Mouse (Mus musculus) kidney, adult 2 months (tissue): Measurements from ENCODE around the gene Ssr2. TPM values are rescaled to one million over a fixed set of nuclear protein-coding genes. Genes with fewer than 3 reads are reported as not detected.

Experiments used
- DNase-seq: peaks from one replicate; pipeline ENCODE4 v3.0.0; 2021
- H3K27ac ChIP-seq: fragments of 200-500 bp; 2 replicates; pipeline ENCODE4 v1.5.1; 2012; ENCODE audit warnings: low read depth, low read length, control low read depth, inconsistent platforms; ENCODE audit not compliant: insufficient read depth
- H3K27me3 ChIP-seq: fragments of 200-500 bp; replicated peaks from 2 replicates; pipeline ENCODE4 v1.6.1; 2012; ENCODE audit warnings: mild to moderate bottlenecking, moderate library complexity, low read length, inconsistent platforms; ENCODE audit not compliant: control insufficient read depth, insufficient read depth
- H3K36me3 ChIP-seq: fragments of 200-500 bp; 2 replicates; pipeline ENCODE4 v1.6.1; 2012; ENCODE audit warnings: mild to moderate bottlenecking, moderate library complexity, low read length, inconsistent platforms; ENCODE audit not compliant: control insufficient read depth, insufficient read depth
- H3K4me1 ChIP-seq: fragments of 200-500 bp; 2 replicates; pipeline ENCODE4 v1.6.1; 2011; ENCODE audit warnings: low read length; ENCODE audit not compliant: control insufficient read depth, insufficient read depth
- H3K4me3 ChIP-seq: fragments of 200-500 bp; 2 replicates; pipeline ENCODE4 v1.5.1; 2011; ENCODE audit warnings: mild to moderate bottlenecking, low read depth, low read length, control low read depth; ENCODE audit not compliant: insufficient read depth
- CTCF ChIP-seq: fragments of 200-500 bp; conservative IDR thresholded peaks from 2 replicates; pipeline ENCODE4 v1.5.1; 2011; ENCODE audit warnings: low read depth, mild to moderate bottlenecking, control low read depth, low read length, moderate library complexity, mixed read lengths; ENCODE audit not compliant: insufficient read depth, insufficient read length
- WGBS: fragments of 180-500 bp; shearing (Covaris S2); methylation state at CpG from one replicate; pipeline ENCODE4 v1.1.7; 2018; 5-methylcytosine and 5-hydroxymethylcytosine counted together
- polyA plus RNA-seq: library from polyadenylated mRNA; depleted of rRNA; stranded (reverse); fragments of >200 nt; gene quantifications from 2 replicates; pipeline ENCODE4 v1.2.3, GENCODE M21; 2012; rRNA removed

Gene Ssr2
- polyA plus RNA-seq, 1 experiment, result 180 TPM

GRCm38 (mm10) chr3:88637134-88637533, 61.5 kb downstream of the Ssr2 start:
- Histone ChIP-seq H3K4me3 (no peak overlapping the region), H3K27ac (no peak overlapping the region), H3K4me1 (0 out of 2 replicates have a peak, but pooled peaks cover 3% of the 10 kb centered on the region), H3K36me3 (peaks cover 21% of the 10 kb centered on the region), H3K27me3 (no peaks in the 10 kb centered on the region)
- no peak for TF ChIP-seq CTCF
- no peak for DNase-seq
- WGBS, result 95% methylated on average over 5 of the region's 5 CpGs

Other genes with a start within 250 kb of the Ssr2 start
- gene Tmem79, start 239.7 kb upstream of the Ssr2 start, polyA plus RNA-seq, result 14.1 and 15.2 TPM in 2 replicates
- 47.8 and 54.6 TPM in 2 replicates for gene Smg5, start 239.6 kb upstream of the Ssr2 start, polyA plus RNA-seq
- gene Paqr6, start 211.3 kb upstream of the Ssr2 start, polyA plus RNA-seq, result 3.6 and 5.9 TPM in 2 replicates
- 3.2 and 3.5 TPM in 2 replicates for gene Bglap3, start 203.1 kb upstream of the Ssr2 start, polyA plus RNA-seq
- not detected in 2 replicates for gene Bglap2, start 197.2 kb upstream of the Ssr2 start, polyA plus RNA-seq
- 0.61 TPM in 1 of 2 replicates, not detected in the other for gene Bglap, start 191.4 kb upstream of the Ssr2 start, polyA plus RNA-seq
- gene Pmf1, start 165.5 kb upstream of the Ssr2 start, polyA plus RNA-seq, result 33.9 and 34.4 TPM in 2 replicates
- gene Slc25a44, start 150.7 kb upstream of the Ssr2 start, polyA plus RNA-seq, result 38.3 and 42.7 TPM in 2 replicates
- 176 and 197 TPM in 2 replicates for gene Sema4a, start 114.7 kb upstream of the Ssr2 start, polyA plus RNA-seq
- 55.2 and 73.2 TPM in 2 replicates for gene Lmna, start 65.9 kb upstream of the Ssr2 start, polyA plus RNA-seq
- 0.61 and 0.63 TPM in 2 replicates for gene Mex3a, start 43.5 kb upstream of the Ssr2 start, polyA plus RNA-seq
- 50.1 and 50.9 TPM in 2 replicates for gene Rab25, start 27.6 kb upstream of the Ssr2 start, polyA plus RNA-seq
- gene Lamtor2, start 22.8 kb upstream of the Ssr2 start, polyA plus RNA-seq, result 247 and 277 TPM in 2 replicates
- 59.9 and 63.5 TPM in 2 replicates for gene Ubqln4, start 22.1 kb upstream of the Ssr2 start, polyA plus RNA-seq
- gene Arhgef2, start 30.1 kb downstream of the Ssr2 start, polyA plus RNA-seq, result 74.5 and 80.7 TPM in 2 replicates
- gene Rxfp4, start 77.3 kb downstream of the Ssr2 start, polyA plus RNA-seq, result 0.06 TPM in 1 of 2 replicates, not detected in the other
- gene Khdc4, start 109.9 kb downstream of the Ssr2 start, polyA plus RNA-seq, result 41.2 and 45.6 TPM in 2 replicates
- gene Rit1, start 141.0 kb downstream of the Ssr2 start, polyA plus RNA-seq, result 37.2 and 48.1 TPM in 2 replicates
- gene Syt11, start 199.3 kb downstream of the Ssr2 start, polyA plus RNA-seq, result 7.3 and 8.2 TPM in 2 replicates